23 mouse cellular contexts compared by ENCODE assay signal in genomic region chrX:53321111-53321510, GRCm38 (mm10). TPM values are rescaled to one million over a fixed set of nuclear protein-coding genes. Genes with fewer than 3 reads are reported as not detected.
DNase-seq lines count a peak whose midpoint lies in the region; ATAC-seq lines count a peak whose summit lies in the region.
"Had no signal": no experiment of that assay in that cellular context is flagged by ENCODE, and none has a peak within 500 bp of the region (broad histone marks: within the 10 kb centered on the region; RNA-seq: fewer than 3 reads in every experiment).

No protein-coding gene starts in this region.

- H3K36me3 ChIP-seq in heart, embryonic 14.5 days (ENCODE audit: control insufficient read depth, insufficient read depth, low read length): no peaks in the 10 kb centered on the region
- no peaks in the 10 kb centered on the region for H3K36me3 ChIP-seq in intestine, embryonic 15.5 days
- H3K36me3 ChIP-seq: liver, embryonic 13.5 days; midbrain, embryonic 10.5 days; neural tube, embryonic 15.5 days had no signal

- ATAC-seq in heart, embryonic 14.5 days (ENCODE audit: insufficient number of reproducible peaks, insufficient read depth, low FRiP score, low read depth): peak; percentile 59; the same call in 1 of the 2 replicates
- no peak for ATAC-seq in intestine, embryonic 15.5 days
- ATAC-seq: forebrain, embryonic 13.5 days; intestine, postnatal 0 days; Patski had no signal

- no peaks in the 10 kb centered on the region for H3K27me3 ChIP-seq in heart, embryonic 14.5 days (ENCODE audit: control insufficient read depth, insufficient read depth, low read length)
- H3K27me3 ChIP-seq in intestine, embryonic 15.5 days (replicated peaks): no peaks in the 10 kb centered on the region
- H3K27me3 ChIP-seq: forebrain, embryonic 13.5 days; liver, embryonic 13.5 days; neural tube, embryonic 15.5 days had no signal

- DNase-seq in gastrocnemius, postnatal 10 days: peak; percentile 5
- no peak for DNase-seq in gastrocnemius, postnatal 36 days
- DNase-seq in ovary, postnatal 36 days (ENCODE audit: low spot score): peak; percentile 4
- DNase-seq in ovary, adult 18-20 months (ENCODE audit: low spot score): no peak
- no peak for DNase-seq in layer of hippocampus, adult 11-12 months (ENCODE audit: low spot score)
- DNase-seq in natural killer cell, adult 2 months (ENCODE audit: low spot score in 2 of 2): no peak
- DNase-seq: cerebellum, adult 9-11 months; kidney, postnatal 36 days; liver, embryonic 13.5 days; lung, postnatal 14 days; right cerebral cortex, adult 18-20 months; thymus, postnatal 14 days had no signal

- no peak overlapping the region for H3K9ac ChIP-seq in heart, embryonic 14.5 days (ENCODE audit: low read length)
- H3K9ac ChIP-seq in intestine, embryonic 15.5 days: no peak overlapping the region
- H3K9ac ChIP-seq: forebrain, embryonic 13.5 days; hindbrain, embryonic 14.5 days; liver, embryonic 13.5 days; neural tube, embryonic 15.5 days had no signal

- 50% methylated on average over 4 of the region's 4 CpGs for WGBS in heart, embryonic 14.5 days
- 85% methylated on average over 4 of the region's 4 CpGs for WGBS in intestine, embryonic 15.5 days

- intact Hi-C loops in gastrocnemius, postnatal 36 days (cut with DNase I): loop anchor here (10.0 kb wide), 1 partner anchor 46 kb away; the partner anchor contains the start of gene Fam122c

- no peaks in the 10 kb centered on the region for H3K9me3 ChIP-seq in heart, embryonic 14.5 days (ENCODE audit: control insufficient read depth, low read length)
- no peaks in the 10 kb centered on the region for H3K9me3 ChIP-seq in intestine, embryonic 15.5 days
- H3K9me3 ChIP-seq: forebrain, embryonic 13.5 days; liver, embryonic 13.5 days; midbrain, embryonic 10.5 days; neural tube, embryonic 15.5 days had no signal

- peak overlapping the region; percentile 38 to 44; a peak in 2 of 4 replicates for H3K27ac ChIP-seq in heart, embryonic 14.5 days (replicated peaks in 1 of 2; ENCODE audit: control insufficient read depth in 1 of 2, insufficient read depth in 1 of 2, low read depth in 2 of 2, low read length in 2 of 2)
- H3K27ac ChIP-seq in intestine, embryonic 15.5 days: no peak overlapping the region
- H3K27ac ChIP-seq: forebrain, embryonic 13.5 days; hindbrain, embryonic 14.5 days; liver, embryonic 13.5 days; midbrain, embryonic 10.5 days; neural tube, embryonic 15.5 days had no signal

- no peak overlapping the region for H3K4me3 ChIP-seq in heart, embryonic 14.5 days (ENCODE audit: control insufficient read depth in 1 of 2, insufficient read depth in 1 of 2, low read depth in 1 of 2, low read length in 2 of 2)
- no peak overlapping the region for H3K4me3 ChIP-seq in intestine, embryonic 15.5 days (replicated peaks)
- H3K4me3 ChIP-seq: forebrain, embryonic 13.5 days; liver, embryonic 13.5 days; midbrain, embryonic 10.5 days; neural tube, embryonic 15.5 days had no signal

- peaks cover 7 to 11% of the 10 kb centered on the region in 2 experiments for H3K4me1 ChIP-seq in heart, embryonic 14.5 days (ENCODE audit: control insufficient read depth in 2 of 2, insufficient read depth in 2 of 2, low read length in 2 of 2)
- no peaks in the 10 kb centered on the region for H3K4me1 ChIP-seq in intestine, embryonic 15.5 days (replicated peaks)
- H3K4me1 ChIP-seq: forebrain, embryonic 13.5 days; liver, embryonic 13.5 days; midbrain, embryonic 10.5 days; neural tube, embryonic 15.5 days had no signal

- H3K4me2 ChIP-seq in heart, embryonic 14.5 days (ENCODE audit: low read length): no peak overlapping the region
- no peak overlapping the region for H3K4me2 ChIP-seq in intestine, embryonic 15.5 days (replicated peaks)
- H3K4me2 ChIP-seq: forebrain, embryonic 13.5 days; hindbrain, embryonic 14.5 days; liver, embryonic 13.5 days; neural tube, embryonic 15.5 days had no signal

RNA-seq across cellular contexts. Expression of gene Fam122c, which starts 47.9 kb away (rescaled TPM):
- not detected for total RNA-seq in gastrocnemius, postnatal 10 days (2021)
- not detected for total RNA-seq in gastrocnemius, postnatal 36 days (2021)
- polyA plus RNA-seq in heart, embryonic 14.5 days (2014; fragmentation: Nextera tagmentation; extraction: Ambion mirVana): not detected in 2 replicates
- not detected in 2 replicates for polyA plus RNA-seq in intestine, embryonic 15.5 days (2015; fragmentation: Nextera tagmentation; extraction: Ambion mirVana)
- total RNA-seq: layer of hippocampus, postnatal 14 days; left cerebral cortex, postnatal 36 days had no signal
- polyA plus RNA-seq: forebrain, embryonic 13.5 days; hindbrain, embryonic 14.5 days; intestine, postnatal 0 days; liver, embryonic 13.5 days; midbrain, embryonic 10.5 days; neural tube, embryonic 15.5 days; Patski; stomach, embryonic 16.5 days had no signal

RNA-seq across cellular contexts. Expression of gene Mospd1, which starts 49.2 kb away (rescaled TPM):
- total RNA-seq in gastrocnemius, postnatal 10 days (2021): 10 to 100 TPM; 40.3 to 41.3 TPM
- 10 to 100 TPM; 57.8 to 61.0 TPM for total RNA-seq in gastrocnemius, postnatal 36 days (2021)
- 66.6 and 66.8 TPM in 2 replicates for polyA plus RNA-seq in heart, embryonic 14.5 days (2014; fragmentation: Nextera tagmentation; extraction: Ambion mirVana)
- polyA plus RNA-seq in intestine, embryonic 15.5 days (2015; fragmentation: Nextera tagmentation; extraction: Ambion mirVana): 40.3 and 43.3 TPM in 2 replicates

RNA-seq across cellular contexts. Expression of gene Fam122b, which starts 51.5 kb away (rescaled TPM):
- total RNA-seq in gastrocnemius, postnatal 10 days (2021): 1 to 10 TPM; 3.2 to 5.8 TPM
- total RNA-seq in gastrocnemius, postnatal 36 days (2021): 1 to 10 TPM; 1.2 to 1.7 TPM
- 28.3 TPM in 2 replicates for polyA plus RNA-seq in heart, embryonic 14.5 days (2014; fragmentation: Nextera tagmentation; extraction: Ambion mirVana)
- 7.8 and 9.3 TPM in 2 replicates for polyA plus RNA-seq in intestine, embryonic 15.5 days (2015; fragmentation: Nextera tagmentation; extraction: Ambion mirVana)

Comparison
In these comparisons a context has a peak if more than half of its experiments do, and no peak if none do; other contexts are left out.
1. DNase-seq: peak in gastrocnemius, postnatal 10 days (single experiment) and ovary, postnatal 36 days (single experiment); none in gastrocnemius, postnatal 36 days (0 of 2), ovary, adult 18-20 months (single experiment), layer of hippocampus, adult 11-12 months (single experiment) and natural killer cell, adult 2 months (0 of 2).